Mouse (Mus musculus) hindbrain, embryonic 10.5 days (tissue): ENCODE measurements around the gene Mpzl3. TPM values are rescaled to one million over a fixed set of nuclear protein-coding genes. Genes with fewer than 3 reads are reported as not detected.
A peak's percentile ranks its signal among the peaks of the same experiment; 100 is the strongest.

ENCODE experiments used
- DNase-seq: peaks from one replicate; pipeline ENCODE4 v3.0.0-alpha.2; 2017; ENCODE audit warnings: low spot score
- H3K27ac ChIP-seq: fragments of 300-500 bp; sonication (generic); 2 replicates; pipeline ENCODE4 v1.5.1; 2016; ENCODE audit warnings: mild to moderate bottlenecking, moderate library complexity
- H3K27me3 ChIP-seq: fragments of 300-500 bp; sonication (generic); 2 replicates; pipeline ENCODE4 v1.6.1; 2016; ENCODE audit warnings: mild to moderate bottlenecking; ENCODE audit not compliant: poor library complexity, insufficient read depth, severe bottlenecking
- H3K36me3 ChIP-seq: fragments of 300-500 bp; sonication (generic); 2 replicates; pipeline ENCODE4 v1.6.1; 2016; ENCODE audit warnings: mild to moderate bottlenecking, moderate library complexity
- H3K4me1 ChIP-seq: fragments of 300-500 bp; sonication (generic); replicated peaks from 2 replicates; pipeline ENCODE4 v1.6.1; 2016; ENCODE audit warnings: mild to moderate bottlenecking
- H3K4me3 ChIP-seq: fragments of 300-500 bp; sonication (generic); 2 replicates; pipeline ENCODE4 v1.5.1; 2016; ENCODE audit warnings: mild to moderate bottlenecking, moderate library complexity
- H3K9me3 ChIP-seq: fragments of 300-500 bp; sonication (generic); 2 replicates; pipeline ENCODE4 v1.6.1; 2016; ENCODE audit warnings: mild to moderate bottlenecking, moderate library complexity
- WGBS: fragments of 180-500 bp; shearing (Covaris S2); methylation state at CpG from one replicate; pipeline ENCODE4 v1.1.7; 2016; 5-methylcytosine and 5-hydroxymethylcytosine counted together
- polyA plus RNA-seq: library from polyadenylated mRNA; unstranded; fragments of >200 nt; fragmentation: Nextera tagmentation; extraction: Ambion mirVana; gene quantifications from 2 replicates; pipeline ENCODE4 v1.2.1, GENCODE M21; 2016

Gene Mpzl3
- polyA plus RNA-seq = 2.0 and 2.6 TPM in 2 replicates

GRCm38 (mm10) chr9:45055082-45055713 is at the start of gene Mpzl3:
Gene Mpzl3 (plus strand): TSS chr9:45055186.
- Histone ChIP-seq H3K36me3 (no peaks in the 10 kb centered on the region), H3K9me3 (no peaks in the 10 kb centered on the region), H3K4me3 (peak within 1 kb of the TSS; percentile 68), H3K4me1 (peaks cover 8% of the 10 kb centered on the region; the same call in 1 of the 2 replicates), H3K27ac (peak within 1 kb of the TSS; percentile 96), H3K27me3 (peaks cover 36% of the 10 kb centered on the region)
- DNase-seq = peak; percentile 91
- under 1% methylated on average over 33 of the region's 33 CpGs for whole genome bisulfite sequencing

DNA sequence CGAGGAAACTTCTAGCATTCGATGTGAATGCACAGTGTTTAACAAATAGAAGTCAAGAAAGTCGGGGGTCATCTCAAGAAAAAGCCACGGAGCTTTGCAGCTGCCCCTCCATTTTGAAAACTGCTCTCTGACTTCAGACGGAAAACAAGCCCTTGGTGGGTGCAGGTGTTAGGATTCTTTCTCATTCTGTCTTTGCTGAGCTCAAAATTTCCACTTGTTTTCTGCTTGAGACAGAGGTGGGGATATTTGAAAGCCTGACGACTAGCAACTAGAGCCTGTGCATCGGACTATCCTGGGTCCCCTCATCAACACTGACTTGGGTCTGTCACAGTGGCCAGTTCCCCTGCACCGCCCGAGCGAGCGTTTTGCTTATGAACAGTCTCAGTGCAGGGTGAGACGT is 47.6 kb upstream of the Mpzl3 start:
- Histone ChIP-seq H3K4me1 (no peaks in the 10 kb centered on the region), H3K36me3 (no peaks in the 10 kb centered on the region), H3K9me3 (no peaks in the 10 kb centered on the region), H3K27ac (no peak overlapping the region), H3K27me3 (0 out of 2 replicates have a peak, but pooled peaks cover 3% of the 10 kb centered on the region), H3K4me3 (no peak overlapping the region)
- DNase-seq = no peak
- 82% methylated on average over 12 of the region's 12 CpGs for WGBS

GRCm38 (mm10) chr9:45008342-45008741 is 46.6 kb upstream of the Mpzl3 start:
- no peak for DNase-seq
- Histone ChIP-seq H3K4me3 (no peak overlapping the region), H3K27me3 (0 out of 2 replicates have a peak, but pooled peaks cover 3% of the 10 kb centered on the region), H3K9me3 (no peaks in the 10 kb centered on the region), H3K36me3 (no peaks in the 10 kb centered on the region), H3K27ac (no peak overlapping the region), H3K4me1 (no peaks in the 10 kb centered on the region)
- 78% methylated on average over 4 of the region's 4 CpGs for WGBS

DNA sequence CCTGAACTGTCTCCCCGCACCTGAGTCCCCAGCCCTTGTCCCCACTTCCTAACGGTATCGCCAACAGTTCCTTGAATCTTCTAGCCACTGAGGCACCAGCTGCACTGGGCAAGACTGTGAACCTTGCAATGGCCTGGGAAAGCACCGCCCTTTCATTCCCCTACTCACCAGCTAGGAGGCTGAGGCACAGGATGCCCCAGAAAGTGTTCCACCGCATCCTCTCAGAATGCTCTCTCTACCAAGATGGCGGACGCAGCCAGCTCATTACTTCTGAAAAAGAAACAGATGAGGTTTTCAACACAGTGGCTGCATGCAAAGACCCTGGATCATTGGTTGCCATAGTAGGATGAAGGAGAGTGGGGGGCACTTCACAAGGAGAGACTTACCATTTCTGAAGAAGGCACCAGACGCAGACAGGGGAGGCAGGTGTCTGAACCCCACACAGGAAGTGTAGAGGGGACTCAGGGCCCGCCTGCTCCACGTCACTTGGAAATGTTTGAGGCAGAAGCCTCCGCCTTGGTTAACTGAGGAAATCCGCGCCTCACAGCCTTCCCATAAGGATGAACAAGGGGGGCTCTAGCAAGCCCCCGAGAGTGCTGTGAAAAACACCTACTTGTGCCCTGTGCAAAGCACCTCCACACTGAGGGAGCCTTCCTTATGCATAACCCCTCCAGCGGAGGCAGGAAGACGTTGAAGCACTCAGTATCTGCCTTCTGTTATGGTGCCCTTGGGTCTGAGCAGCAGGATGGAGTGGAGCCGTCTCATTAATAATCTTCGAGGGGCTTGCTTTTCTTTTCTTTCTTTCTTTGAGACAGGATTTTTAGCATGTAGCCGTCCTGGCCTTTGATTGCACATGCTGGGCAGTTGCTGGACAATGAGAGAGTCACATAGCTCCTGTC is 45.6 kb upstream of the Mpzl3 start, which contains the start of gene Cd3e:
TSS of gene Cd3e (minus strand) at position 448 of the 899 bp plus-strand sequence.
- no peak for DNase-seq
- WGBS = 86% methylated on average over 19 of the region's 19 CpGs
- Histone ChIP-seq H3K36me3 (no peaks in the 10 kb centered on the region), H3K4me1 (no peaks in the 10 kb centered on the region), H3K27me3 (0 out of 2 replicates have a peak, but pooled peaks cover 3% of the 10 kb centered on the region), H3K27ac (no peak within 1 kb of the TSS), H3K4me3 (no peak within 1 kb of the TSS), H3K9me3 (no peaks in the 10 kb centered on the region)

- H3K27ac ChIP-seq = no peak overlapping the region
- no peak for DNase-seq
- H3K9me3 ChIP-seq = no peaks in the 10 kb centered on the region
- no peaks in the 10 kb centered on the region for H3K4me1 ChIP-seq
- WGBS = 83% methylated on average over 4 of the region's 4 CpGs
- no peaks in the 10 kb centered on the region for H3K36me3 ChIP-seq
- H3K4me3 ChIP-seq = no peak overlapping the region
- H3K27me3 ChIP-seq = 0 out of 2 replicates have a peak, but pooled peaks cover 3% of the 10 kb centered on the region
Measured at GRCm38 (mm10) chr9:45010461-45010860, 44.5 kb upstream of the Mpzl3 start.

DNA sequence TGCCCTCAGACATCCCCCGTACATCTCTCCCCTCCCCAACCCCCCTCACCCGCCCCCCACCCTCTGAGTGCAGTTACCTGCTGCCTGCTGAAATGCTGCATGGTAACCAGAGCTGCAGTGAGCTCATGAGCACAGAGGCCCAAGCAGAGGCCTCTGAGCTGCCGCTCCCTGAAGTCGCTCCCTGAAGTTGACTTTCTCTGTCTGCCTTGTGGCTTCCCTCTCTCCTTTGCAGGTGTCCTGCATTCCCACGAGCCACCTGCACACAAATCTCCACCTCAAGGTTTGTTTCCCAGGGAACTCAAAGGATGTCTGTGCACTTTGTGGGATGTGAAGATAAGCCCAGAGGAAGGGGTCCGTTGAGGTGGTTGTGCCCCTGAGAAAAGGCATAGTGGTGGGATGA is 43.7 kb upstream of the Mpzl3 start:
- Histone ChIP-seq H3K36me3 (no peaks in the 10 kb centered on the region), H3K4me3 (no peak overlapping the region), H3K9me3 (no peaks in the 10 kb centered on the region), H3K27me3 (0 out of 2 replicates have a peak, but pooled peaks cover 3% of the 10 kb centered on the region), H3K4me1 (no peaks in the 10 kb centered on the region), H3K27ac (no peak overlapping the region)
- DNase-seq = no peak
- WGBS = 54% methylated on average over 6 of the region's 6 CpGs

DNA sequence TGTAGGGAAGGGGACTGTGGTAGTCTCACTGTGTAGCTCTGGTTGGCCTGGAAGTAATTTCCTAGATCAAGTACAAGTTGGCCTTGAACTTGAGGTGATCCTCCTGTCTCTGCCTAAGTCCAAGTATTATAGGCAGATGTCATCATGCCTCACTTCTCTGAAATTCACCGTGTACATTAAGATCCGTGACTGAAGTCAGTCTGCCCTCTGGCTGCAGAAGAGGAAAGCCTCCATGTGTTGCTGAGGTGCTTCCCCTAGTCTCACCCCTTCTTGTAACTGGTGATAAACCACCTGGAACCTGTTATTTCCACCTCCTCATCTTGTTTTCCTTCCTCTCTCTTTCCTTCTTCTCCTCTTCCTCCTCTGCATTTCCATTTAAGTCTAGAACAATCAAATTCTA is 40.1 kb upstream of the Mpzl3 start:
- 39% methylated on average over 2 of the region's 2 CpGs for WGBS
- no peak overlapping the region for H3K4me3 ChIP-seq

DNA sequence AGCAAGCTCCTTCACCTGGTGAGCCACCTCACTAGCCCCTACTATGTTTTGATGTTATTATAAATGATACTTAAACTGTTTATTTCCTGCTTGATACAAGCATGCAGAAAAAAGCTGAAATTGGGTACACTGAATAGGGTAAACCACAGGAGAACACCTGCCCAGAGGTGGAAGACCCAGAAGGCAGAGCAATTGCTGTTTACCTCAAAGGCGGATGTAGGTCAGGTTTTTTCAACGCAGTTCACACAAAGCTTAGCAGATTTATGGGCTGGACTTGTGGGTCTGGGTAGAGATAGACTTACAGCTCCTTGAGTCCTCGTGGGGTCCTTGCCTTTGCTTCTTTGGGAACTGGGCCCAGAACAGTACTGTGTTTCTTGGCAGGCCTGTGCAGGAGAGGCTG is 39.1 kb upstream of the Mpzl3 start:
- no peak for DNase-seq
- no peaks in the 10 kb centered on the region for H3K36me3 ChIP-seq
- no peaks in the 10 kb centered on the region for H3K9me3 ChIP-seq
- H3K4me3 ChIP-seq = no peak overlapping the region
- no peaks in the 10 kb centered on the region for H3K27me3 ChIP-seq
- no peaks in the 10 kb centered on the region for H3K4me1 ChIP-seq
- WGBS = 78% methylated on average over 3 of the region's 3 CpGs
- no peak overlapping the region for H3K27ac ChIP-seq

More for the DNA sequence above, 40.1 kb upstream of the Mpzl3 start:
- H3K36me3 ChIP-seq = no peaks in the 10 kb centered on the region
- H3K9me3 ChIP-seq = no peaks in the 10 kb centered on the region
- no peak for DNase-seq
- H3K27ac ChIP-seq = no peak overlapping the region
- H3K27me3 ChIP-seq = no peaks in the 10 kb centered on the region
- no peaks in the 10 kb centered on the region for H3K4me1 ChIP-seq

GRCm38 (mm10) chr9:45018031-45018430 is 37.0 kb upstream of the Mpzl3 start:
- WGBS = 90% methylated on average over 11 of the region's 11 CpGs

GRCm38 (mm10) chr9:45022800-45023199 is 32.2 kb upstream of the Mpzl3 start:
- H3K4me1 ChIP-seq = no peaks in the 10 kb centered on the region

More at GRCm38 (mm10) chr9:45018031-45018430, 37.0 kb upstream of the Mpzl3 start:
- no peaks in the 10 kb centered on the region for H3K27me3 ChIP-seq
- H3K9me3 ChIP-seq = no peaks in the 10 kb centered on the region
- no peaks in the 10 kb centered on the region for H3K4me1 ChIP-seq
- no peaks in the 10 kb centered on the region for H3K36me3 ChIP-seq
- DNase-seq = no peak
- no peak overlapping the region for H3K27ac ChIP-seq
- H3K4me3 ChIP-seq = no peak overlapping the region

DNA sequence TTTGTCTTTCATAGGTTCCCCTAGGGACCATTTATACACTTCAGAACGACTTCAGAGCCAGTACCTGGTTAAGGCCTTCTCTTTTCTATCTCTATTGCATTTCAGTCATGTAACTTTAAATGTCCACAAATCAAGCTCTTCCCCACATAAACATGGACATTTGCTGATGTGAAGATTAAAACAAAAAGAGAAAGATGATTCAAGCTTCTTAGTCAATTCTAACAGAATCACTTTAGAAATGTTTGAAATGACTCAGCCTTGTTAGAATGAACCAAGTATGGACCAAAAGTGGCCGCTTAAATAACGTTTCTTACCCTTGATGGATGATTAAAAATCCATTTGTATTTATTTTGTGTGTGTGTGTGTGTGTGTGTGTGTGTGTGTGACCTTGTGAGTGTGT is 31.3 kb upstream of the Mpzl3 start:
- no peaks in the 10 kb centered on the region for H3K36me3 ChIP-seq
- no peaks in the 10 kb centered on the region for H3K4me1 ChIP-seq
- H3K9me3 ChIP-seq = no peaks in the 10 kb centered on the region
- H3K4me3 ChIP-seq = no peak overlapping the region
- no peak for DNase-seq
- 0 out of 2 replicates have a peak, but pooled peaks cover 2% of the 10 kb centered on the region for H3K27me3 ChIP-seq
- H3K27ac ChIP-seq = no peak overlapping the region
- 63% methylated on average over 3 of the region's 3 CpGs for WGBS

More at GRCm38 (mm10) chr9:45022800-45023199, 32.2 kb upstream of the Mpzl3 start:
- H3K9me3 ChIP-seq = no peaks in the 10 kb centered on the region
- 0 out of 2 replicates have a peak, but pooled peaks cover 2% of the 10 kb centered on the region for H3K27me3 ChIP-seq
- H3K36me3 ChIP-seq = no peaks in the 10 kb centered on the region
- WGBS = 10% methylated on average over 3 of the region's 3 CpGs
- H3K27ac ChIP-seq = no peak overlapping the region
- peak; percentile 57 for DNase-seq
- no peak overlapping the region for H3K4me3 ChIP-seq

DNA sequence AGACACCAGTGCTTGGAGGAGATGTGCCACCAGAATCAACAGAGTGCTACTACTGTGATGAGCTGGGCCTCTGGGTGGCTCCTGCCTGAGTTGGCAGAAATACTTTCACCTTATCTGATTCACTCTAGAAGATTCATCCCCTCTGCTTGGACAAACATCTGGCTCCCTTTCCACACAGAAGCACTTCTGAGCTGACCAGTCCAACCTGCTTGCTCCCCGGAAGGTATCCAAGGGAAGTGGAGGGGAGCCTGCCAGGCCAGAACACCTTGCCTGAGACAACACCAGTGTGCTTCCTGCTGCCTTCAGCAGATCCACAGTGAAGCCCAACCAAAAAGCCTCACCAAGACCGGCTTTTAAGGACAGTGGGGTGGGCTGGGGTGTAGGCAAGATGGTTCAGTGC is 30.8 kb upstream of the Mpzl3 start:
- WGBS = 83% methylated on average over 2 of the region's 2 CpGs
- no peaks in the 10 kb centered on the region for H3K4me1 ChIP-seq
- no peak overlapping the region for H3K27ac ChIP-seq
- 0 out of 2 replicates have a peak, but pooled peaks cover 7% of the 10 kb centered on the region for H3K27me3 ChIP-seq
- H3K9me3 ChIP-seq = no peaks in the 10 kb centered on the region
- no peaks in the 10 kb centered on the region for H3K36me3 ChIP-seq
- H3K4me3 ChIP-seq = no peak overlapping the region
- no peak for DNase-seq

GRCm38 (mm10) chr9:45027376-45027775 is 27.6 kb upstream of the Mpzl3 start:
- Histone ChIP-seq H3K36me3 (no peaks in the 10 kb centered on the region), H3K27me3 (peaks cover 8% of the 10 kb centered on the region; the same call in 1 of the 2 replicates), H3K27ac (no peak overlapping the region), H3K4me1 (no peaks in the 10 kb centered on the region), H3K9me3 (no peaks in the 10 kb centered on the region), H3K4me3 (no peak overlapping the region)
- 80% methylated on average over 8 of the region's 8 CpGs for WGBS
- DNase-seq = no peak
